Mouse (Mus musculus) liver, adult 2 months (tissue): ENCODE measurements around the gene Klhl8. TPM values are rescaled to one million over a fixed set of nuclear protein-coding genes. Genes with fewer than 3 reads are reported as not detected.

Experiments used
- DNase-seq: peaks from one replicate; pipeline ENCODE4 v3.0.0-alpha.2; 2011; ENCODE audit warnings: low read depth, low spot score; ENCODE audit errors: extremely low read depth
- H3K27ac ChIP-seq: fragments of 200-500 bp; replicated peaks from 2 replicates; pipeline ENCODE4 v1.5.1; 2012; ENCODE audit warnings: low read depth, mild to moderate bottlenecking, control low read depth, inconsistent platforms, low read length; ENCODE audit not compliant: insufficient read depth
- H3K27me3 ChIP-seq: fragments of 200-500 bp; 2 replicates; pipeline ENCODE4 v1.6.1; 2012; ENCODE audit warnings: mild to moderate bottlenecking, moderate library complexity, low read length, inconsistent platforms; ENCODE audit not compliant: control insufficient read depth, insufficient read depth
- H3K36me3 ChIP-seq: fragments of 200-500 bp; 2 replicates; pipeline ENCODE4 v1.6.1; 2012; ENCODE audit warnings: low read length, inconsistent platforms; ENCODE audit not compliant: control insufficient read depth, insufficient read depth
- H3K4me1 ChIP-seq: fragments of 200-500 bp; 2 replicates; pipeline ENCODE4 v1.6.1; 2011; ENCODE audit warnings: low read length; ENCODE audit not compliant: control insufficient read depth, insufficient read depth
- H3K4me3 ChIP-seq: fragments of 200-500 bp; 2 replicates; pipeline ENCODE4 v1.5.1; 2011; ENCODE audit warnings: low read depth, mild to moderate bottlenecking, control low read depth, low read length, moderate library complexity; ENCODE audit not compliant: insufficient read depth
- H3K79me2 ChIP-seq: fragments of 200-500 bp; 2 replicates; pipeline ENCODE4 v1.6.1; 2012; ENCODE audit warnings: inconsistent platforms, mild to moderate bottlenecking, low read length, moderate library complexity; ENCODE audit not compliant: control insufficient read depth, insufficient read depth
- H3K9ac ChIP-seq: fragments of 200-500 bp; 2 replicates; pipeline ENCODE4 v1.6.1; 2012; ENCODE audit warnings: low read depth, mild to moderate bottlenecking, control low read depth, inconsistent platforms, low read length
- CTCF ChIP-seq: fragments of 200-500 bp; IDR thresholded peaks from 2 replicates; pipeline ENCODE4 v1.5.1; 2011; ENCODE audit warnings: low read depth, low read length, control low read depth
- POLR2A ChIP-seq: fragments of 200-500 bp; IDR thresholded peaks from 2 replicates; pipeline ENCODE4 v1.6.1; 2011; ENCODE audit warnings: low read length, control low read depth; ENCODE audit not compliant: insufficient read depth; ENCODE audit errors: extremely low read depth
- WGBS: fragments of 180-500 bp; shearing (Covaris S2); methylation state at CpG from one replicate; pipeline ENCODE4 v1.1.7; 2018; 5-methylcytosine and 5-hydroxymethylcytosine counted together
- polyA plus RNA-seq: library from polyadenylated mRNA; depleted of rRNA; stranded (reverse); fragments of >200 nt; gene quantifications from 2 replicates; pipeline ENCODE4 v1.2.3, GENCODE M21; 2012
- total RNA-seq: library from RNA; depleted of rRNA; stranded (reverse); fragments of >200 nt; gene quantifications from 2 replicates; pipeline ENCODE4 v1.2.3, GENCODE M21; 2014

Gene Klhl8
- total and polyA plus RNA-seq, 2 experiments: 1.3 to 2.6 TPM

- H3K9ac ChIP-seq: peak overlapping the region; percentile 90
- H3K36me3 ChIP-seq: no peaks in the 10 kb centered on the region
- no peaks in the 10 kb centered on the region for H3K27me3 ChIP-seq
- H3K79me2 ChIP-seq: no peaks in the 10 kb centered on the region
- H3K27ac ChIP-seq: peak overlapping the region; percentile 67
- no peak for TF ChIP-seq POLR2A
- TF ChIP-seq CTCF: peak; percentile 66
- peaks cover 4% of the 10 kb centered on the region for H3K4me1 ChIP-seq
- DNase-seq: peak; percentile 83
- peak overlapping the region; percentile 75 for H3K4me3 ChIP-seq
- 6% methylated on average over 27 of the region's 27 CpGs for WGBS
These were observed 16.6 kb upstream of the Klhl8 start for GRCm38 (mm10) chr5:103927429-103928195.

DNA sequence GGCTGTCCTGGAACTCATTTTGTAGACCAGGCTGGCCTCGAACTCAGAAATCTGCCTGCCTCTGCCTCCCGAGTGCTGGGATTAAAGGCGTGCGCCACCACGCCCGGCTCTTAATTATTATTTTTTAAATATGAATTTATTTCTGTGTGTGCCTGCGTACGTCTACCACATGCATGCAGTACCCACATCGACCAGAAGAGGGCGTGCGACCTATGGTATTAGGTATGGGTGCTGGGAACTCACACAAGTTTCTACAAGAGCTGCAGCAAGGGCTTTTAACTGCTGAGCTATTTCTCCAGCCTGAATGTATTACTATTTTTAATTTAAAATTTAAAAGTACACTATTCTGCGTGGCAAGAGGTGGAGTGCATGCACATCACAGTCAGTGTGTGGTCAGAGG, 15.3 kb upstream of the Klhl8 start:
- Histone ChIP-seq H3K36me3 (no peaks in the 10 kb centered on the region), H3K27ac (no peak overlapping the region), H3K27me3 (no peaks in the 10 kb centered on the region), H3K9ac (no peak overlapping the region), H3K4me1 (peaks cover 4% of the 10 kb centered on the region), H3K79me2 (no peaks in the 10 kb centered on the region), H3K4me3 (no peak overlapping the region)
- peak; percentile 47 for DNase-seq
- no peak for TF ChIP-seq POLR2A
- TF ChIP-seq CTCF: peak; percentile 62; the same call in 1 of the 2 replicates
- 71% methylated on average over 12 of the region's 12 CpGs for WGBS

DNA sequence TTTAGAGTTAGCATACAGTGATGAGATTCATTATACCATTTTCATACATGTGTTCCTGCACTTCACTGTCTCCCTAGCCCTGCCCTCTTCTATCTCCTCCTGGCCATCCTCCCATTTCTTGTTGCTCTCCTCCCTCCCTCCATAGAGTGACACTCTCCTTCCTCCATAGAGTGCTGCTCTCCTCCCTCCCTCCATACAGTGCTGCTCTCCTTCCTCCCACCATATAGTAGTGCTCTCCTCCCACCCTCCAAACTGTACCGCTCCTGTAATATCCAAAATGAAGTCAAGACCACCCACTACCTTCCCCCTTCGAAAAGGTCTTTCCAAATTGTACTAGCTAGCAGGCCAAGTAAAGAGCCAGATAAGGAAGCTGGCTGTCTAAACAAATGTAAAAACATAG, 12.7 kb upstream of the Klhl8 start:
- H3K27ac ChIP-seq: no peak overlapping the region
- WGBS: 78% methylated on average over 2 of the region's 2 CpGs
- H3K4me3 ChIP-seq: no peak overlapping the region
- no peaks in the 10 kb centered on the region for H3K36me3 ChIP-seq
- peaks cover 4% of the 10 kb centered on the region for H3K4me1 ChIP-seq
- H3K9ac ChIP-seq: no peak overlapping the region
- no peaks in the 10 kb centered on the region for H3K79me2 ChIP-seq
- H3K27me3 ChIP-seq: no peaks in the 10 kb centered on the region
- no peak for DNase-seq
- TF ChIP-seq POLR2A (no peak), CTCF (no peak)

DNA sequence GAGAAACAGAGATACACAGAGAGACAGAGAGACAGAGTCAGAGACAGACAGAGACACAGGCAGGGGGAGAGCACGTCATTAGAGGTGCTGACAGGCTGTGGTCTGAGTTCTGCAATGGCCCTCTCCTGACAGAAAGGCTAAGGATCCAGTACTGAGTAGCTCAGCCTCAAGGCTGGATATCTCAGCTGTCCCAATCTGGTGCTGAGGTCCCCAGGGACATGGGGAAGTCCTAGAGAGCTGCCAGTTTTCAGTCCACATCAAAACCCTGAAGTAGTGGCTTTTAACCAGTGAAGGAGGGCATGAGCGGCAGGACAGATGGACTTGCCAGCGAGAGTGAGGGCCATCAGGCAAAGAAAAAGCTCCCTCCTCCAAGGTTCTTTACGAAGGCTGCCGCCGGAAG, 12.0 kb upstream of the Klhl8 start:
- no peak for DNase-seq
- Histone ChIP-seq H3K4me1 (peaks cover 2% of the 10 kb centered on the region), H3K27ac (no peak overlapping the region), H3K9ac (no peak overlapping the region), H3K79me2 (no peaks in the 10 kb centered on the region), H3K36me3 (no peaks in the 10 kb centered on the region), H3K4me3 (no peak overlapping the region), H3K27me3 (no peaks in the 10 kb centered on the region)
- TF ChIP-seq POLR2A (no peak), CTCF (no peak)
- 88% methylated on average over 6 of the region's 6 CpGs for WGBS

- H3K4me3 ChIP-seq: no peak overlapping the region
- no peaks in the 10 kb centered on the region for H3K79me2 ChIP-seq
- H3K4me1 ChIP-seq: no peaks in the 10 kb centered on the region
- DNase-seq: no peak
- WGBS: 72% methylated on average over 5 of the region's 5 CpGs
- no peaks in the 10 kb centered on the region for H3K27me3 ChIP-seq
- no peak overlapping the region for H3K9ac ChIP-seq
- H3K36me3 ChIP-seq: no peaks in the 10 kb centered on the region
- TF ChIP-seq POLR2A: no peak
- TF ChIP-seq CTCF: no peak
- no peak overlapping the region for H3K27ac ChIP-seq
These were observed 11.4 kb upstream of the Klhl8 start for GRCm38 (mm10) chr5:103922436-103922835.

- Histone ChIP-seq H3K36me3 (no peaks in the 10 kb centered on the region), H3K4me3 (no peak overlapping the region), H3K9ac (no peak overlapping the region), H3K27ac (no peak overlapping the region), H3K27me3 (no peaks in the 10 kb centered on the region), H3K79me2 (no peaks in the 10 kb centered on the region), H3K4me1 (no peaks in the 10 kb centered on the region)
- WGBS: 79% methylated on average over 4 of the region's 4 CpGs
- TF ChIP-seq CTCF: no peak
- no peak for TF ChIP-seq POLR2A
- DNase-seq: no peak
These were observed 8.4 kb upstream of the Klhl8 start for GRCm38 (mm10) chr5:103919497-103919896.
